In genomic region chr3:87804038-87804677, GRCm38 (mm10) we compare ENCODE assay signal across 8 mouse cellular contexts. TPM values are rescaled to one million over a fixed set of nuclear protein-coding genes. Genes with fewer than 3 reads are reported as not detected.
DNase-seq lines count a peak whose midpoint lies in the region; ATAC-seq and TF ChIP-seq lines count a peak whose summit lies in the region.

No protein-coding gene starts in this region.

- no peak for DNase-seq in lung, embryonic 14.5 days
- DNase-seq in lung, adult 18-20 months: no peak
- DNase-seq in embryonic facial prominence, embryonic 10.5 days (ENCODE audit: low spot score): peak; percentile 22
- no peak for DNase-seq in left cerebral cortex, postnatal 14 days (ENCODE audit: low spot score in 2 of 2)
- no peak for DNase-seq in cerebellum, adult 9-10 months
- DNase-seq in left cerebral cortex, adult 2 months (ENCODE audit: extremely low spot score in 1 of 2, low spot score in 2 of 2): no peak

- no peaks in the 10 kb centered on the region for H3K36me3 ChIP-seq in lung, embryonic 14.5 days (ENCODE audit: insufficient read depth)
- no peaks in the 10 kb centered on the region for H3K36me3 ChIP-seq in embryonic facial prominence, embryonic 10.5 days (replicated peaks)
- H3K36me3 ChIP-seq in intestine, embryonic 16.5 days (ENCODE audit: control insufficient read depth, insufficient read depth, low read length): no peaks in the 10 kb centered on the region
- no peaks in the 10 kb centered on the region for H3K36me3 ChIP-seq in neural tube, embryonic 14.5 days (ENCODE audit: control insufficient read depth, insufficient read depth, low read length)

- peak overlapping the region; percentile 15; the same call in 1 of the 2 replicates for H3K4me3 ChIP-seq in lung, embryonic 14.5 days (ENCODE audit: low read depth, low read length)
- peak overlapping the region; percentile 46 for H3K4me3 ChIP-seq in embryonic facial prominence, embryonic 10.5 days
- H3K4me3 ChIP-seq in intestine, embryonic 16.5 days (ENCODE audit: low read length): peak overlapping the region; percentile 42
- H3K4me3 ChIP-seq in neural tube, embryonic 14.5 days (ENCODE audit: low read depth, low read length): peak overlapping the region; percentile 17; the same call in 1 of the 2 replicates
- no peak overlapping the region for H3K4me3 ChIP-seq in left cerebral cortex, adult 2 months

- no peaks in the 10 kb centered on the region for H3K9me3 ChIP-seq in lung, embryonic 14.5 days (ENCODE audit: low read depth, low read length)
- no peaks in the 10 kb centered on the region for H3K9me3 ChIP-seq in embryonic facial prominence, embryonic 10.5 days
- H3K9me3 ChIP-seq in intestine, embryonic 16.5 days (ENCODE audit: control insufficient read depth, low read length): no peaks in the 10 kb centered on the region
- no peaks in the 10 kb centered on the region for H3K9me3 ChIP-seq in neural tube, embryonic 14.5 days (ENCODE audit: control insufficient read depth, low read length)

- H3K4me1 ChIP-seq in lung, embryonic 14.5 days (ENCODE audit: insufficient read depth): no peaks in the 10 kb centered on the region
- H3K4me1 ChIP-seq in embryonic facial prominence, embryonic 10.5 days: peaks cover 15% of the 10 kb centered on the region
- H3K4me1 ChIP-seq in intestine, embryonic 16.5 days (ENCODE audit: control insufficient read depth, insufficient read depth, low read length): peaks cover 7% of the 10 kb centered on the region
- no peaks in the 10 kb centered on the region for H3K4me1 ChIP-seq in neural tube, embryonic 14.5 days (ENCODE audit: control insufficient read depth, insufficient read depth, low read length)

- no peak for ATAC-seq in lung, embryonic 14.5 days (ENCODE audit: insufficient read depth)
- ATAC-seq in intestine, embryonic 16.5 days: peak; percentile 74; the same call in 1 of the 2 replicates
- no peak for ATAC-seq in neural tube, embryonic 14.5 days (ENCODE audit: low read depth)

- 5% methylated on average over 26 of the region's 26 CpGs for WGBS in lung, embryonic 14.5 days
- 4% methylated on average over 26 of the region's 26 CpGs for WGBS in embryonic facial prominence, embryonic 10.5 days
- 4% methylated on average over 26 of the region's 26 CpGs for WGBS in intestine, embryonic 16.5 days
- 4% methylated on average over 26 of the region's 26 CpGs for WGBS in neural tube, embryonic 14.5 days

- H3K27ac ChIP-seq in lung, embryonic 14.5 days (ENCODE audit: low read depth): no peak overlapping the region
- H3K27ac ChIP-seq in embryonic facial prominence, embryonic 10.5 days (replicated peaks): no peak overlapping the region
- no peak overlapping the region for H3K27ac ChIP-seq in intestine, embryonic 16.5 days (ENCODE audit: low read length)
- no peak overlapping the region for H3K27ac ChIP-seq in neural tube, embryonic 14.5 days (ENCODE audit: low read depth, low read length)
- no peak overlapping the region for H3K27ac ChIP-seq in left cerebral cortex, adult 2 months

- peaks cover 66% of the 10 kb centered on the region for H3K27me3 ChIP-seq in lung, embryonic 14.5 days (ENCODE audit: insufficient read depth, low read length)
- peaks cover 100% of the 10 kb centered on the region for H3K27me3 ChIP-seq in embryonic facial prominence, embryonic 10.5 days (replicated peaks; ENCODE audit: low read depth, poor library complexity, severe bottlenecking)
- H3K27me3 ChIP-seq in intestine, embryonic 16.5 days (replicated peaks; ENCODE audit: control insufficient read depth, insufficient read depth, low read length): peaks cover 50% of the 10 kb centered on the region
- peaks cover 20% of the 10 kb centered on the region for H3K27me3 ChIP-seq in neural tube, embryonic 14.5 days (ENCODE audit: control insufficient read depth, insufficient read depth, low read length)

- peak overlapping the region; percentile 51 for H3K4me2 ChIP-seq in lung, embryonic 14.5 days
- H3K4me2 ChIP-seq in intestine, embryonic 16.5 days (ENCODE audit: low read depth, low read length): peak overlapping the region; percentile 63
- peak overlapping the region; percentile 35 for H3K4me2 ChIP-seq in neural tube, embryonic 14.5 days (ENCODE audit: low read depth, low read length)

- no peak for TF ChIP-seq CTCF in lung, embryonic 14.5 days (IDR thresholded peaks at IDR 0.05; ENCODE audit: low read depth)
- no peak for TF ChIP-seq CTCF in left cerebral cortex, adult 2 months (IDR thresholded peaks at IDR 0.05)

- intact Hi-C loops in left cerebral cortex, postnatal 14 days (cut with DNase I): no loop called here
- intact Hi-C loops in left cerebral cortex, adult 2 months (cut with DNase I): no loop called here

- H3K9ac ChIP-seq in lung, embryonic 14.5 days: no peak overlapping the region
- no peak overlapping the region for H3K9ac ChIP-seq in intestine, embryonic 16.5 days (ENCODE audit: low read depth, low read length)
- H3K9ac ChIP-seq in neural tube, embryonic 14.5 days (replicated peaks; ENCODE audit: low read depth, low read length): 0 out of 2 replicates have a peak overlapping the region, but pooled peaks have one; percentile 25

RNA-seq across cellular contexts. Expression of gene Insrr, which starts 7.4 kb away (rescaled TPM):
- 0.05 TPM in 1 of 2 replicates, not detected in the other for polyA plus RNA-seq in lung, embryonic 14.5 days (2014; fragmentation: Nextera tagmentation; extraction: Ambion mirVana)
- polyA plus RNA-seq in embryonic facial prominence, embryonic 10.5 days (2016; fragmentation: Nextera tagmentation; extraction: Ambion mirVana): 0.49 and 0.54 TPM in 2 replicates
- 0.27 and 0.39 TPM in 2 replicates for polyA plus RNA-seq in intestine, embryonic 16.5 days (2015; fragmentation: Nextera tagmentation; extraction: Ambion mirVana)
- 0.27 and 3.1 TPM in 2 replicates for polyA plus RNA-seq in neural tube, embryonic 14.5 days (2014; fragmentation: Nextera tagmentation; extraction: Ambion mirVana)
- under 1 TPM; 0.57 to 0.66 TPM for total RNA-seq in left cerebral cortex, postnatal 14 days (2021)
- total RNA-seq in left cerebral cortex, adult 2 months (2021): under 1 TPM; 0.54 to 0.72 TPM

RNA-seq across cellular contexts. Expression of gene Ntrk1, which starts 9.2 kb away (rescaled TPM):
- polyA plus RNA-seq in lung, embryonic 14.5 days (2014; fragmentation: Nextera tagmentation; extraction: Ambion mirVana): 0.22 and 0.39 TPM in 2 replicates
- 10.7 and 11.0 TPM in 2 replicates for polyA plus RNA-seq in embryonic facial prominence, embryonic 10.5 days (2016; fragmentation: Nextera tagmentation; extraction: Ambion mirVana)
- polyA plus RNA-seq in intestine, embryonic 16.5 days (2015; fragmentation: Nextera tagmentation; extraction: Ambion mirVana): 1.4 and 1.6 TPM in 2 replicates
- polyA plus RNA-seq in neural tube, embryonic 14.5 days (2014; fragmentation: Nextera tagmentation; extraction: Ambion mirVana): 0.80 and 103 TPM in 2 replicates
- total RNA-seq in left cerebral cortex, postnatal 14 days (2021): under 1 TPM in 1 of 2 experiments, not detected in 1; 0.61 TPM
- total RNA-seq in left cerebral cortex, adult 2 months (2021): under 1 TPM; 0.14 to 0.47 TPM

RNA-seq across cellular contexts. Expression of gene Pear1, which starts 19.9 kb away (rescaled TPM):
- 30.2 and 31.7 TPM in 2 replicates for polyA plus RNA-seq in lung, embryonic 14.5 days (2014; fragmentation: Nextera tagmentation; extraction: Ambion mirVana)
- 12.2 and 13.4 TPM in 2 replicates for polyA plus RNA-seq in embryonic facial prominence, embryonic 10.5 days (2016; fragmentation: Nextera tagmentation; extraction: Ambion mirVana)
- polyA plus RNA-seq in intestine, embryonic 16.5 days (2015; fragmentation: Nextera tagmentation; extraction: Ambion mirVana): 22.2 and 22.5 TPM in 2 replicates
- polyA plus RNA-seq in neural tube, embryonic 14.5 days (2014; fragmentation: Nextera tagmentation; extraction: Ambion mirVana): 3.6 and 9.1 TPM in 2 replicates
- total RNA-seq in left cerebral cortex, postnatal 14 days (2021): 1 to 10 TPM; 7.3 to 9.1 TPM
- total RNA-seq in left cerebral cortex, adult 2 months (2021): 1 to 10 TPM; 7.8 to 7.9 TPM

RNA-seq across cellular contexts. Expression of gene Sh2d2a, which starts 42.4 kb away (rescaled TPM):
- 0.09 TPM in 2 replicates for polyA plus RNA-seq in lung, embryonic 14.5 days (2014; fragmentation: Nextera tagmentation; extraction: Ambion mirVana)
- polyA plus RNA-seq in embryonic facial prominence, embryonic 10.5 days (2016; fragmentation: Nextera tagmentation; extraction: Ambion mirVana): not detected in 2 replicates
- polyA plus RNA-seq in intestine, embryonic 16.5 days (2015; fragmentation: Nextera tagmentation; extraction: Ambion mirVana): 0.36 and 0.37 TPM in 2 replicates
- polyA plus RNA-seq in neural tube, embryonic 14.5 days (2014; fragmentation: Nextera tagmentation; extraction: Ambion mirVana): not detected in 2 replicates
- not detected for total RNA-seq in left cerebral cortex, postnatal 14 days (2021)
- not detected for total RNA-seq in left cerebral cortex, adult 2 months (2021)

RNA-seq across cellular contexts. Expression of gene Lrrc71, which starts 55.7 kb away (rescaled TPM):
- polyA plus RNA-seq in lung, embryonic 14.5 days (2014; fragmentation: Nextera tagmentation; extraction: Ambion mirVana): 0.63 and 0.77 TPM in 2 replicates
- polyA plus RNA-seq in embryonic facial prominence, embryonic 10.5 days (2016; fragmentation: Nextera tagmentation; extraction: Ambion mirVana): 0.28 and 0.41 TPM in 2 replicates
- 0.39 and 0.58 TPM in 2 replicates for polyA plus RNA-seq in intestine, embryonic 16.5 days (2015; fragmentation: Nextera tagmentation; extraction: Ambion mirVana)
- polyA plus RNA-seq in neural tube, embryonic 14.5 days (2014; fragmentation: Nextera tagmentation; extraction: Ambion mirVana): 0.52 and 0.77 TPM in 2 replicates
- under 1 TPM; 0.21 to 0.55 TPM for total RNA-seq in left cerebral cortex, postnatal 14 days (2021)
- total RNA-seq in left cerebral cortex, adult 2 months (2021): under 1 TPM; 0.16 to 0.54 TPM
